Mouse (Mus musculus): ENCODE data around the gene Abi2. TPM values are rescaled to one million over a fixed set of nuclear protein-coding genes. Genes with fewer than 3 reads are reported as not detected.

Gene Abi2
- total RNA-seq, 1 experiment, result 26.4 TPM

- Histone ChIP-seq H3K27ac (ENCODE audit: insufficient read depth, low read depth, low read length, poor library complexity, severe bottlenecking) (no peak overlapping the region), H3K4me1 (ENCODE audit: control insufficient read depth in 2 of 2, insufficient read depth in 2 of 2, low read length in 2 of 2, poor library complexity in 1 of 2) (no peaks in the 10 kb centered on the region; a peak in 1 of 4 replicates), H3K9me3 (ENCODE audit: control insufficient read depth, insufficient read depth, low read depth, low read length) (no peaks in the 10 kb centered on the region), H3K36me3 (ENCODE audit: control insufficient read depth, insufficient read depth, low read length, poor library complexity, severe bottlenecking) (no peaks in the 10 kb centered on the region), H3K4me3 (ENCODE audit: insufficient read depth in 1 of 2, low read depth in 1 of 2, low read length in 2 of 2, poor library complexity in 1 of 2, severe bottlenecking in 1 of 2) (no peak overlapping the region), H3K9ac (ENCODE audit: insufficient read depth, low read depth, low read length, poor library complexity, severe bottlenecking) (no peak overlapping the region)
- in situ Hi-C loops (cut with MboI; ENCODE audit: low sequenced_read_pairs in 2 of 2, unreplicated experiment in 2 of 2), result no loop called here
- TF ChIP-seq CHD2 (IDR thresholded peaks at IDR 0.05; ENCODE audit: low read depth, low read length) (no peak), MAFK (IDR thresholded peaks at IDR 0.05; ENCODE audit: insufficient read depth, low read depth, low read length) (peak; percentile 100), ZC3H11A (IDR thresholded peaks at IDR 0.05; ENCODE audit: borderline replicate concordance, low read depth, low read length) (no peak)
- DNase-seq (ENCODE audit: low read depth, low spot score), result no peak
Observed at GRCm38 (mm10) chr1:60404848-60405247, 4.6 kb upstream of the Abi2 start.

GRCm38 (mm10) chr1:60408501-60409167 is 785 bp upstream of the Abi2 start:
- DNase-seq (ENCODE audit: low read depth, low spot score), result no peak
- Histone ChIP-seq H3K27ac (ENCODE audit: insufficient read depth, low read depth, low read length, poor library complexity, severe bottlenecking) (peak overlapping the region; percentile 88), H3K4me1 (ENCODE audit: control insufficient read depth in 2 of 2, insufficient read depth in 2 of 2, low read length in 2 of 2, poor library complexity in 1 of 2) (peaks cover under 1 to 2% of the 10 kb centered on the region in 2 experiments; a peak in 2 of 4 replicates), H3K4me3 (ENCODE audit: insufficient read depth in 1 of 2, low read depth in 1 of 2, low read length in 2 of 2, poor library complexity in 1 of 2, severe bottlenecking in 1 of 2) (peak overlapping the region; percentile 60 to 70), H3K9me3 (ENCODE audit: control insufficient read depth, insufficient read depth, low read depth, low read length) (no peaks in the 10 kb centered on the region), H3K36me3 (ENCODE audit: control insufficient read depth, insufficient read depth, low read length, poor library complexity, severe bottlenecking) (no peaks in the 10 kb centered on the region), H3K9ac (ENCODE audit: insufficient read depth, low read depth, low read length, poor library complexity, severe bottlenecking) (peak overlapping the region; percentile 81)
- no peak for TF ChIP-seq ZC3H11A (IDR thresholded peaks at IDR 0.05; ENCODE audit: borderline replicate concordance, low read depth, low read length)
- TF ChIP-seq ZNF384 (IDR thresholded peaks at IDR 0.05; ENCODE audit: low read depth, low read length), result no peak
- TF ChIP-seq MAFK (IDR thresholded peaks at IDR 0.05; ENCODE audit: insufficient read depth, low read depth, low read length), result no peak
- TF ChIP-seq HCFC1 (IDR thresholded peaks at IDR 0.05; ENCODE audit: borderline replicate concordance, insufficient read depth, low read length), result no peak
- no peak for TF ChIP-seq CHD2 (IDR thresholded peaks at IDR 0.05; ENCODE audit: low read depth, low read length)
- in situ Hi-C loops (cut with MboI; ENCODE audit: low sequenced_read_pairs in 2 of 2, unreplicated experiment in 2 of 2), result no loop called here

- H3K36me3 ChIP-seq (ENCODE audit: control insufficient read depth, insufficient read depth, low read length, poor library complexity, severe bottlenecking), result no peaks in the 10 kb centered on the region
- H3K27ac ChIP-seq (ENCODE audit: insufficient read depth, low read depth, low read length, poor library complexity, severe bottlenecking), result peak overlapping the region; percentile 53
- H3K4me3 ChIP-seq (ENCODE audit: insufficient read depth in 1 of 2, low read depth in 1 of 2, low read length in 2 of 2, poor library complexity in 1 of 2, severe bottlenecking in 1 of 2), result peak overlapping the region; percentile 75 to 82
- H3K4me1 ChIP-seq (ENCODE audit: control insufficient read depth in 2 of 2, insufficient read depth in 2 of 2, low read length in 2 of 2, poor library complexity in 1 of 2), result peaks cover 2% of the 10 kb centered on the region in 2 experiments; a peak in 2 of 4 replicates
- in situ Hi-C loops (cut with MboI; ENCODE audit: low sequenced_read_pairs in 2 of 2, unreplicated experiment in 2 of 2), result no loop called here
- H3K9me3 ChIP-seq (ENCODE audit: control insufficient read depth, insufficient read depth, low read depth, low read length), result no peaks in the 10 kb centered on the region
- peak overlapping the region; percentile 88 for H3K9ac ChIP-seq (ENCODE audit: insufficient read depth, low read depth, low read length, poor library complexity, severe bottlenecking)
- TF ChIP-seq ZC3H11A (IDR thresholded peaks at IDR 0.05; ENCODE audit: borderline replicate concordance, low read depth, low read length), result no peak
- TF ChIP-seq ZNF384 (IDR thresholded peaks at IDR 0.05; ENCODE audit: low read depth, low read length), result no peak
- no peak for TF ChIP-seq MAFK (IDR thresholded peaks at IDR 0.05; ENCODE audit: insufficient read depth, low read depth, low read length)
- no peak for TF ChIP-seq CHD2 (IDR thresholded peaks at IDR 0.05; ENCODE audit: low read depth, low read length)
- no peak for TF ChIP-seq HCFC1 (IDR thresholded peaks at IDR 0.05; ENCODE audit: borderline replicate concordance, insufficient read depth, low read length)
- DNase-seq (ENCODE audit: low read depth, low spot score), result no peak
Observed at GRCm38 (mm10) chr1:60409928-60410817, 754 bp downstream of the Abi2 start.

GRCm38 (mm10) chr1:60416724-60417123 is 7.3 kb downstream of the Abi2 start:
- Histone ChIP-seq H3K9ac (ENCODE audit: insufficient read depth, low read depth, low read length, poor library complexity, severe bottlenecking) (no peak overlapping the region), H3K27ac (ENCODE audit: insufficient read depth, low read depth, low read length, poor library complexity, severe bottlenecking) (no peak overlapping the region), H3K9me3 (ENCODE audit: control insufficient read depth, insufficient read depth, low read depth, low read length) (no peaks in the 10 kb centered on the region), H3K4me1 (ENCODE audit: control insufficient read depth in 2 of 2, insufficient read depth in 2 of 2, low read length in 2 of 2, poor library complexity in 1 of 2) (peaks cover 0 to 2% of the 10 kb centered on the region in 2 experiments; a peak in 1 of 4 replicates), H3K36me3 (ENCODE audit: control insufficient read depth, insufficient read depth, low read length, poor library complexity, severe bottlenecking) (no peaks in the 10 kb centered on the region), H3K4me3 (ENCODE audit: insufficient read depth in 1 of 2, low read depth in 1 of 2, low read length in 2 of 2, poor library complexity in 1 of 2, severe bottlenecking in 1 of 2) (no peak overlapping the region)
- TF ChIP-seq HCFC1 (IDR thresholded peaks at IDR 0.05; ENCODE audit: borderline replicate concordance, insufficient read depth, low read length), result no peak
- TF ChIP-seq MAFK (IDR thresholded peaks at IDR 0.05; ENCODE audit: insufficient read depth, low read depth, low read length), result no peak
- no peak for TF ChIP-seq ZC3H11A (IDR thresholded peaks at IDR 0.05; ENCODE audit: borderline replicate concordance, low read depth, low read length)
- no peak for TF ChIP-seq CHD2 (IDR thresholded peaks at IDR 0.05; ENCODE audit: low read depth, low read length)
- no peak for TF ChIP-seq ZNF384 (IDR thresholded peaks at IDR 0.05; ENCODE audit: low read depth, low read length)
- in situ Hi-C loops (cut with MboI; ENCODE audit: low sequenced_read_pairs in 2 of 2, unreplicated experiment in 2 of 2), result no loop called here
- DNase-seq (ENCODE audit: low read depth, low spot score), result no peak
